Mouse (Mus musculus) testis, adult 2 months (tissue): ENCODE data around the gene Atox1.

Source experiments
- CTCF ChIP-seq: fragments of 200-500 bp; IDR thresholded peaks from 2 replicates; pipeline ENCODE4 v1.5.1; 2012; ENCODE audit warnings: low read depth, mild to moderate bottlenecking, inconsistent platforms, low read length, moderate library complexity; ENCODE audit not compliant: control insufficient read depth, insufficient read depth, insufficient replicate concordance
- POLR2A ChIP-seq: fragments of 200-500 bp; IDR thresholded peaks from 2 replicates; pipeline ENCODE4 v1.6.1; 2012; ENCODE audit warnings: low read depth, mild to moderate bottlenecking, inconsistent platforms, low read length, moderate library complexity; ENCODE audit not compliant: control insufficient read depth

DNA sequence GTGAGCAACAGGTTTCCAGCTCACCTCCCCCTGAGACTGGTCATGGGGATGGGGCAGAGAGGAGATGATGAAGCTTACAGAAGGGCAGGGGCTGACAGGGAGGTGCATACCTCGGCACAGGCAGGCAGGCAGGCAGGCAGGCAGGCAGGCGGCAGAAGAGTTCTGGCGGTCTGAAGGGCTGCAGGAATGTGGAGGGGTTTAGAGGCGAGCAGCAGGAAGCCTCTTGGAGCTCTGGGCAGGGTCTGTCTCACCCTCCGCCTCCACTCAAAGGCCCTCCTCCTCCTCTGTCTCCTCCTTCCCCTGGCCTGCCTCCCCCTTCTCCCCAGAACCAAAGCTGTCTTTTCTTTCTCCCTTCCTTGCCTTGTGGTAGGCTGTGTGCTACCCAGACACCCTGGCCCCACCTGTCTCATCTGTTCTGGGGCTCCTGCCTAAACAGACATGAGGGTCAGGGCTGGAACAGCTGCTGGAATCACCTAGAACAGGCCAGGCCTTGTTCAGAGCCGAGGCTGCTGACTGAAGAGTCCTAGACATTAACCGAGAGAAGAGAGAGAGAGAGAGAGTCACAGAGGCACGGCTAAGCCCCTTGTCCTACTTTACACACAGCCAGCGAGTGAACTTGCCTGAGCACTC, 41.2 kb downstream of the Atox1 start:
- TF ChIP-seq POLR2A (peak; percentile 84), CTCF (no peak)
